Mouse (Mus musculus) limb, embryonic 13.5 days (tissue): ENCODE data around the gene Upp2. TPM values are rescaled to one million over a fixed set of nuclear protein-coding genes. Genes with fewer than 3 reads are reported as not detected.

Source experiments
- ATAC-seq: fragments of 200-750 bp; cut with Nextera tagmentation; 2 replicates; pipeline ENCODE4 v1.8.0; 2017; ENCODE audit warnings: low read depth, moderate number of reproducible peaks, moderate TSS enrichment; ENCODE audit not compliant: low FRiP score
- H3K27ac ChIP-seq: fragments of 300-500 bp; sonication (generic); 2 replicates; pipeline ENCODE4 v1.5.1; 2015; ENCODE audit warnings: inconsistent platforms, mild to moderate bottlenecking, moderate library complexity
- H3K27me3 ChIP-seq: fragments of 300-500 bp; sonication (generic); 2 replicates; pipeline ENCODE4 v1.6.1; 2015; ENCODE audit warnings: mild to moderate bottlenecking, inconsistent platforms
- H3K36me3 ChIP-seq: fragments of 300-500 bp; sonication (generic); 2 replicates; pipeline ENCODE4 v1.6.1; 2015; ENCODE audit warnings: inconsistent platforms, mild to moderate bottlenecking, moderate library complexity
- H3K4me1 ChIP-seq: fragments of 300-500 bp; sonication (generic); 2 replicates; pipeline ENCODE4 v1.6.1; 2015; ENCODE audit warnings: inconsistent platforms
- H3K4me2 ChIP-seq: fragments of 300-500 bp; sonication (generic); replicated peaks from 2 replicates; pipeline ENCODE4 v1.6.1; 2015; ENCODE audit warnings: inconsistent platforms, mild to moderate bottlenecking, moderate library complexity
- H3K4me3 ChIP-seq: fragments of 300-500 bp; sonication (generic); 2 replicates; pipeline ENCODE4 v1.5.1; 2015; ENCODE audit warnings: moderate library complexity, mild to moderate bottlenecking, inconsistent platforms
- H3K9ac ChIP-seq: fragments of 300-500 bp; sonication (generic); 2 replicates; pipeline ENCODE4 v1.6.1; 2015; ENCODE audit warnings: mild to moderate bottlenecking, inconsistent platforms
- H3K9me3 ChIP-seq: fragments of 300-500 bp; sonication (generic); 2 replicates; pipeline ENCODE4 v1.6.1; 2016; ENCODE audit warnings: inconsistent platforms
- WGBS: fragments of 180-500 bp; shearing (Covaris S2); methylation state at CpG from one replicate; pipeline ENCODE4 v1.1.7; 2015; 5-methylcytosine and 5-hydroxymethylcytosine counted together
- polyA plus RNA-seq: library from polyadenylated mRNA; unstranded; fragments of >200 nt; fragmentation: Nextera tagmentation; extraction: Ambion mirVana; gene quantifications from 2 replicates; pipeline ENCODE4 v1.2.1, GENCODE M21; 2015

The Upp2 gene
- 9.5 and 10.4 TPM in 2 replicates for polyA plus RNA-seq

GRCm38 (mm10) chr2:58567066-58567810, at the start of gene Upp2, which contains the start of gene Acvr1:
Upp2 (plus strand) TSS chr2:58567298.
Acvr1 (minus strand) TSS chr2:58567157.
- H3K36me3 ChIP-seq = no peaks in the 10 kb centered on the region
- peaks cover 53% of the 10 kb centered on the region for H3K4me1 ChIP-seq
- WGBS = 0% methylated on average over 46 of the region's 80 CpGs
- H3K27ac ChIP-seq = peak within 1 kb of the TSS; percentile 96
- peak within 1 kb of the TSS; percentile 83 for H3K4me3 ChIP-seq
- peak within 1 kb of the TSS; percentile 88 for H3K9ac ChIP-seq
- no peaks in the 10 kb centered on the region for H3K27me3 ChIP-seq
- peak; percentile 95 for ATAC-seq
- H3K4me2 ChIP-seq = peak within 1 kb of the TSS; percentile 78
- no peaks in the 10 kb centered on the region for H3K9me3 ChIP-seq

- H3K27ac ChIP-seq = no peak overlapping the region
- WGBS = 74% methylated on average over 1 of the region's 1 CpGs
- H3K4me1 ChIP-seq = peaks cover 43% of the 10 kb centered on the region
- H3K4me2 ChIP-seq = no peak overlapping the region
- H3K4me3 ChIP-seq = no peak overlapping the region
- no peaks in the 10 kb centered on the region for H3K9me3 ChIP-seq
- no peak overlapping the region for H3K9ac ChIP-seq
- 0 out of 2 replicates have a peak, but pooled peaks cover 2% of the 10 kb centered on the region for H3K36me3 ChIP-seq
- no peak for ATAC-seq
- H3K27me3 ChIP-seq = no peaks in the 10 kb centered on the region
Observed at GRCm38 (mm10) chr2:58518517-58518916, 48.6 kb upstream of the Upp2 start.

GRCm38 (mm10) chr2:58520727-58521126, 46.4 kb upstream of the Upp2 start:
- no peaks in the 10 kb centered on the region for H3K9me3 ChIP-seq
- H3K36me3 ChIP-seq = no peaks in the 10 kb centered on the region
- no peak overlapping the region for H3K4me3 ChIP-seq
- H3K9ac ChIP-seq = no peak overlapping the region
- H3K4me1 ChIP-seq = peaks cover 44% of the 10 kb centered on the region
- no peak overlapping the region for H3K4me2 ChIP-seq
- H3K27ac ChIP-seq = no peak overlapping the region
- no peaks in the 10 kb centered on the region for H3K27me3 ChIP-seq
- ATAC-seq = no peak
- WGBS = 87% methylated on average over 9 of the region's 9 CpGs

- Histone ChIP-seq H3K4me1 (peaks cover 35% of the 10 kb centered on the region), H3K36me3 (no peaks in the 10 kb centered on the region), H3K9ac (no peak overlapping the region), H3K27me3 (no peaks in the 10 kb centered on the region), H3K9me3 (no peaks in the 10 kb centered on the region), H3K4me2 (no peak overlapping the region), H3K4me3 (no peak overlapping the region), H3K27ac (no peak overlapping the region)
- ATAC-seq = no peak
- 79% methylated on average over 6 of the region's 6 CpGs for WGBS
Observed at GRCm38 (mm10) chr2:58521621-58522020, 45.5 kb upstream of the Upp2 start.

- Histone ChIP-seq H3K27me3 (no peaks in the 10 kb centered on the region), H3K9ac (no peak overlapping the region), H3K4me1 (peaks cover 29% of the 10 kb centered on the region), H3K9me3 (no peaks in the 10 kb centered on the region), H3K4me2 (no peak overlapping the region), H3K27ac (no peak overlapping the region), H3K4me3 (no peak overlapping the region), H3K36me3 (no peaks in the 10 kb centered on the region)
- ATAC-seq = no peak
- WGBS = 78% methylated on average over 12 of the region's 12 CpGs
Observed at GRCm38 (mm10) chr2:58523097-58523496, 44.0 kb upstream of the Upp2 start.

- Histone ChIP-seq H3K9ac (no peak overlapping the region), H3K9me3 (no peaks in the 10 kb centered on the region)
Observed at GRCm38 (mm10) chr2:58523894-58524293, 43.2 kb upstream of the Upp2 start.

GRCm38 (mm10) chr2:58524356-58524755, 42.7 kb upstream of the Upp2 start:
- Histone ChIP-seq H3K27ac (no peak overlapping the region), H3K9me3 (no peaks in the 10 kb centered on the region), H3K9ac (no peak overlapping the region), H3K36me3 (no peaks in the 10 kb centered on the region), H3K4me2 (no peak overlapping the region), H3K4me1 (peaks cover 29% of the 10 kb centered on the region), H3K27me3 (no peaks in the 10 kb centered on the region), H3K4me3 (no peak overlapping the region)
- ATAC-seq = no peak
- WGBS = 59% methylated on average over 6 of the region's 6 CpGs

More at GRCm38 (mm10) chr2:58523894-58524293, 43.2 kb upstream of the Upp2 start:
- Histone ChIP-seq H3K27ac (no peak overlapping the region), H3K4me3 (no peak overlapping the region), H3K36me3 (no peaks in the 10 kb centered on the region), H3K4me2 (no peak overlapping the region), H3K4me1 (peaks cover 28% of the 10 kb centered on the region), H3K27me3 (no peaks in the 10 kb centered on the region)
- ATAC-seq = no peak
- WGBS = 85% methylated on average over 5 of the region's 5 CpGs

- H3K36me3 ChIP-seq = no peaks in the 10 kb centered on the region
- peaks cover 51% of the 10 kb centered on the region for H3K4me1 ChIP-seq
- no peak for ATAC-seq
- H3K27ac ChIP-seq = no peak overlapping the region
- no peak overlapping the region for H3K9ac ChIP-seq
- no peak overlapping the region for H3K4me3 ChIP-seq
- no peaks in the 10 kb centered on the region for H3K9me3 ChIP-seq
- no peak overlapping the region for H3K4me2 ChIP-seq
- no peaks in the 10 kb centered on the region for H3K27me3 ChIP-seq
- WGBS = 89% methylated on average over 3 of the region's 3 CpGs
Observed at GRCm38 (mm10) chr2:58527786-58528185, 39.3 kb upstream of the Upp2 start.

GRCm38 (mm10) chr2:58529384-58529783, 37.7 kb upstream of the Upp2 start:
- ATAC-seq = no peak
- Histone ChIP-seq H3K36me3 (no peaks in the 10 kb centered on the region), H3K4me2 (no peak overlapping the region), H3K27ac (no peak overlapping the region), H3K27me3 (no peaks in the 10 kb centered on the region), H3K4me3 (no peak overlapping the region), H3K9me3 (no peaks in the 10 kb centered on the region), H3K4me1 (peaks cover 58% of the 10 kb centered on the region), H3K9ac (no peak overlapping the region)
- 50% methylated on average over 5 of the region's 5 CpGs for WGBS

- no peak overlapping the region for H3K4me3 ChIP-seq
- no peak for ATAC-seq
- H3K9me3 ChIP-seq = no peaks in the 10 kb centered on the region
- no peak overlapping the region for H3K4me2 ChIP-seq
- peaks cover 63% of the 10 kb centered on the region for H3K4me1 ChIP-seq
- no peaks in the 10 kb centered on the region for H3K36me3 ChIP-seq
- no peak overlapping the region for H3K27ac ChIP-seq
- H3K27me3 ChIP-seq = no peaks in the 10 kb centered on the region
- H3K9ac ChIP-seq = no peak overlapping the region
- WGBS = 33% methylated on average over 7 of the region's 7 CpGs
Observed at GRCm38 (mm10) chr2:58529860-58530440, 37.1 kb upstream of the Upp2 start.

GRCm38 (mm10) chr2:58530521-58530920, 36.6 kb upstream of the Upp2 start:
- Histone ChIP-seq H3K9me3 (no peaks in the 10 kb centered on the region), H3K4me2 (no peak overlapping the region), H3K4me3 (no peak overlapping the region), H3K27ac (no peak overlapping the region), H3K36me3 (no peaks in the 10 kb centered on the region), H3K4me1 (peaks cover 67% of the 10 kb centered on the region), H3K27me3 (no peaks in the 10 kb centered on the region), H3K9ac (no peak overlapping the region)
- WGBS = 69% methylated on average over 4 of the region's 4 CpGs
- ATAC-seq = no peak

GRCm38 (mm10) chr2:58532260-58532850, 34.7 kb upstream of the Upp2 start:
- Histone ChIP-seq H3K27me3 (no peaks in the 10 kb centered on the region), H3K4me2 (peak overlapping the region; percentile 52), H3K9ac (no peak overlapping the region), H3K4me3 (peak overlapping the region; percentile 9; the same call in 1 of the 2 replicates), H3K9me3 (no peaks in the 10 kb centered on the region), H3K36me3 (peaks cover 6% of the 10 kb centered on the region), H3K4me1 (peaks cover 64% of the 10 kb centered on the region), H3K27ac (peak overlapping the region; percentile 77)
- WGBS = 6% methylated on average over 10 of the region's 10 CpGs
- peak; percentile 78 for ATAC-seq
